Mouse (Mus musculus) lung, embryonic 14.5 days (tissue): ENCODE measurements around the gene Camk2g. TPM values are rescaled to one million over a fixed set of nuclear protein-coding genes. Genes with fewer than 3 reads are reported as not detected.

ENCODE experiments used
- ATAC-seq: fragments of 200-750 bp; cut with Nextera tagmentation; 2 replicates; pipeline ENCODE4 v1.8.0; 2017; ENCODE audit warnings: mild to moderate bottlenecking, moderate TSS enrichment, moderate library complexity; ENCODE audit not compliant: insufficient read depth
- DNase-seq: peaks from one replicate; pipeline ENCODE4 v3.0.0-alpha.2; 2015
- H3K27ac ChIP-seq: fragments of 300-500 bp; sonication (generic); 2 replicates; pipeline ENCODE4 v1.5.1; 2014; ENCODE audit warnings: low read depth, mild to moderate bottlenecking, moderate library complexity
- H3K27me3 ChIP-seq: fragments of 300-500 bp; sonication (generic); 2 replicates; pipeline ENCODE4 v1.6.1; 2014; ENCODE audit warnings: low read length, control low read depth; ENCODE audit not compliant: insufficient read depth
- H3K36me3 ChIP-seq: fragments of 300-500 bp; sonication (generic); 2 replicates; pipeline ENCODE4 v1.6.1; 2014; ENCODE audit warnings: control low read depth; ENCODE audit not compliant: insufficient read depth
- H3K4me1 ChIP-seq: fragments of 300-500 bp; sonication (generic); 2 replicates; pipeline ENCODE4 v1.6.1; 2014; ENCODE audit warnings: antibody characterized with exemption, control low read depth; ENCODE audit not compliant: insufficient read depth
- H3K4me2 ChIP-seq: fragments of 300-500 bp; sonication (generic); 2 replicates; pipeline ENCODE4 v1.6.1; 2014; ENCODE audit warnings: mild to moderate bottlenecking
- H3K4me3 ChIP-seq: fragments of 300-500 bp; sonication (generic); 2 replicates; pipeline ENCODE4 v1.5.1; 2014; ENCODE audit warnings: low read depth, low read length
- H3K9ac ChIP-seq: fragments of 300-500 bp; sonication (generic); 2 replicates; pipeline ENCODE4 v1.6.1; 2014
- H3K9me3 ChIP-seq: fragments of 300-500 bp; sonication (generic); 2 replicates; pipeline ENCODE4 v1.6.1; 2016; ENCODE audit warnings: low read depth, low read length, control low read depth
- CTCF ChIP-seq: IDR thresholded peaks from 2 replicates; pipeline ENCODE4 v1.5.1; 2016; ENCODE audit warnings: antibody characterized with exemption, low read depth
- WGBS: fragments of 180-500 bp; shearing (Covaris S2); extraction: QIAGEN DNeasy Blood & Tissue Kit; methylation state at CpG from one replicate; pipeline ENCODE4 v1.1.7; 2014; 5-methylcytosine and 5-hydroxymethylcytosine counted together
- polyA plus RNA-seq: library from polyadenylated mRNA; unstranded; fragments of >200 nt; fragmentation: Nextera tagmentation; extraction: Ambion mirVana; gene quantifications from 2 replicates; pipeline ENCODE4 v1.2.1, GENCODE M21; 2014

The Camk2g gene
- polyA plus RNA-seq, 1 experiment from 2014 or later: 46.3 TPM

DNA sequence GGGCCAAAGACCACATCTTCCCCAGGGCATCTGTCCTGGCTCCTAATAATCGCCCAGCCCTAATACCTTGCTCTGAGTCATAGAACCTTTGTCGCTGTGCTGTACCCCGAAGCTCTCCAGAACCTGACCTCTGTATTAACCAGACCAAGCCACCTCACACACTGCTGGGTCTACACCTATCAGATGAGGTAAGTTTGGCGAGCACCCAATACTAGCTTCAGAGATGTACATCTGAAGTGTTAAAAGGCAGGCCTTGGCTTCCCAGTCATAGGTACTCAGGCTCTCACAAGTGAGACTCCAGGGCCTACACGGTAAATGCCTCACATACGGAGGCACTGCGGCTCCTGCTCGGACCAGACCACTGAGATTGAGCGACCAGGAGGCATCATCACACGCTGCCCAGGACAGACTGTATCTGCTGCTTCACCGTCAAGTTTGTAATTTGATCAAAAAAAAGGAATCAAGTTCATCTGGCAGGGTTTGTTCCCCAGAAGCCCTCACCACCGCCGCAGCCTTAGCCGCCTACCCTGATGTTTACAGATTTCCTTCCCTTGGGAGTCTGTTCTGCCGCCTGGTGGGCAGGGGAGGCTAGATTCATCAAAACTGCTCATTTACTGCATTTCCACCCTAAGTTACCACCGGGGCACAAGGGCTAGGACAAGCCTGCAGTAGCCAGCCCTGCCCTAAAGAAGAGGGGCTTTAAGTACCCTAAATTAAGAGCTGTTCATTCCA lies 2.2 kb downstream of the Camk2g start:
- H3K27ac ChIP-seq: no peak overlapping the region
- DNase-seq: peak; percentile 35
- peaks cover 4% of the 10 kb centered on the region; the same call in 1 of the 2 replicates for H3K4me1 ChIP-seq
- H3K9ac ChIP-seq: no peak overlapping the region
- peaks cover 40% of the 10 kb centered on the region for H3K36me3 ChIP-seq
- H3K4me2 ChIP-seq: no peak overlapping the region
- 69% methylated on average over 16 of the region's 16 CpGs for WGBS
- no peaks in the 10 kb centered on the region for H3K9me3 ChIP-seq
- no peak overlapping the region for H3K4me3 ChIP-seq
- no peaks in the 10 kb centered on the region for H3K27me3 ChIP-seq
- ATAC-seq: no peak
- TF ChIP-seq CTCF: peak; percentile 51

DNA sequence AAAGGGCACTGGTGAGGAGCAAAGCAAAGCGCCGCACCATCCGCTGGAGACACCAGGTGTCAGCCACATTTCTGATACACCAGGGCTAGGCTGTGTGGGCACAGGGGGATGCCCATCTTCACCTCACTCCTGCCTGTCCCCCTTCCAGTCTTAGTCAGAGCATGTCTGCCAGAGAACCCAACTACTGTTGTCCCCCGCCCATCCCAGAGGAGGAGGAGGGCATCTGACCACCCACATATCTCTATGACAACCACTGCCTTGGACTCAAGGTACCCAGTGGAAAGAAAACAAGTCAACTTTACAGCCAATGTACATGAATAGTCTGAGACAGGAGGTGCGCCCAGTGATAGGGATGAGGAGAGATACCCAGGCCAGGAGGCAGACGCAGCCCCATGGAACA lies 2.9 kb downstream of the Camk2g start:
- TF ChIP-seq CTCF: no peak
- no peak overlapping the region for H3K4me2 ChIP-seq
- WGBS: 92% methylated on average over 6 of the region's 6 CpGs
- DNase-seq (no peak), ATAC-seq (no peak)
- no peak overlapping the region for H3K27ac ChIP-seq
- H3K9me3 ChIP-seq: no peaks in the 10 kb centered on the region
- peaks cover 4% of the 10 kb centered on the region; the same call in 1 of the 2 replicates for H3K4me1 ChIP-seq
- no peaks in the 10 kb centered on the region for H3K27me3 ChIP-seq
- no peak overlapping the region for H3K4me3 ChIP-seq
- H3K9ac ChIP-seq: no peak overlapping the region; the same call in 1 of the 2 replicates
- peaks cover 44% of the 10 kb centered on the region for H3K36me3 ChIP-seq

GRCm38 (mm10) chr14:20790445-20790844 lies 3.4 kb downstream of the Camk2g start:
- Histone ChIP-seq H3K27me3 (no peaks in the 10 kb centered on the region), H3K9ac (no peak overlapping the region), H3K4me2 (no peak overlapping the region), H3K36me3 (peaks cover 48% of the 10 kb centered on the region), H3K9me3 (no peaks in the 10 kb centered on the region), H3K4me1 (peaks cover 4% of the 10 kb centered on the region; the same call in 1 of the 2 replicates), H3K4me3 (no peak overlapping the region), H3K27ac (no peak overlapping the region)
- no peak for DNase-seq
- TF ChIP-seq CTCF: no peak
- WGBS: 89% methylated on average over 5 of the region's 5 CpGs
- no peak for ATAC-seq

- Histone ChIP-seq H3K9ac (no peak overlapping the region), H3K4me3 (no peak overlapping the region), H3K4me1 (peaks cover 4% of the 10 kb centered on the region; the same call in 1 of the 2 replicates), H3K36me3 (peaks cover 56% of the 10 kb centered on the region), H3K27ac (no peak overlapping the region), H3K4me2 (no peak overlapping the region), H3K9me3 (no peaks in the 10 kb centered on the region), H3K27me3 (no peaks in the 10 kb centered on the region)
- DNase-seq (no peak), ATAC-seq (no peak)
- WGBS: 88% methylated on average over 4 of the region's 4 CpGs
- TF ChIP-seq CTCF: no peak
Measured at GRCm38 (mm10) chr14:20789593-20789992, 4.3 kb downstream of the Camk2g start.

- no peak for ATAC-seq
- Histone ChIP-seq H3K27me3 (no peaks in the 10 kb centered on the region), H3K4me3 (no peak overlapping the region), H3K27ac (no peak overlapping the region), H3K4me2 (no peak overlapping the region), H3K36me3 (peaks cover 64% of the 10 kb centered on the region), H3K9ac (no peak overlapping the region), H3K4me1 (peaks cover 4% of the 10 kb centered on the region; the same call in 1 of the 2 replicates), H3K9me3 (no peaks in the 10 kb centered on the region)
- no peak for DNase-seq
- 78% methylated on average over 3 of the region's 3 CpGs for WGBS
- no peak for TF ChIP-seq CTCF
Measured at GRCm38 (mm10) chr14:20788151-20788550, 5.7 kb downstream of the Camk2g start.

DNA sequence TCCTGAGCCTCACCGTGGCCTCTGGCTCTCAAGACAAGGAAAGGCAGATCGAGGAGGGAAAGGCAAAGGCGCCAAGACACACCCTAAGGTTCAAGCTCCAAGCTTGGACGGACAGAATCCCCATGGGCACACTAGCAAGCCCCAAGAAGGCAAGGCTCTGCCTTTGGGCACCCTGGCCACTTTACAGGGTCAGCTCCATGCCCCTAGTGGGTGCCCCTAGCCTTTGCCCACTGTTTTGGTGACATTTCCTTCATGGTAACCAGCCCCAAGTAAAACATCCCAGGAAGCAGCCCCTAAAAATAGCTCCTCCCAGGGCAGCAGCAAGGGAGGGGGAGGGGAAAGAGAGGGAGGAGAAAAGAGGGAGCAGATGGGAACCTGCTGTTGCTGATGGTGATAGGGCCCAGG lies 7.3 kb downstream of the Camk2g start:
- no peak overlapping the region for H3K9ac ChIP-seq
- no peak for ATAC-seq
- H3K36me3 ChIP-seq: peaks cover 78% of the 10 kb centered on the region

GRCm38 (mm10) chr14:20786020-20786419 lies 7.9 kb downstream of the Camk2g start:
- WGBS: 76% methylated on average over 5 of the region's 5 CpGs

More for the DNA sequence above, 7.3 kb downstream of the Camk2g start:
- H3K9me3 ChIP-seq: no peaks in the 10 kb centered on the region
- WGBS: 76% methylated on average over 4 of the region's 4 CpGs
- DNase-seq: no peak
- no peaks in the 10 kb centered on the region for H3K27me3 ChIP-seq
- H3K4me1 ChIP-seq: no peaks in the 10 kb centered on the region
- no peak for TF ChIP-seq CTCF
- H3K4me2 ChIP-seq: no peak overlapping the region
- no peak overlapping the region for H3K4me3 ChIP-seq
- H3K27ac ChIP-seq: no peak overlapping the region

More at GRCm38 (mm10) chr14:20786020-20786419, 7.9 kb downstream of the Camk2g start:
- no peaks in the 10 kb centered on the region for H3K4me1 ChIP-seq
- no peak for ATAC-seq
- no peak overlapping the region for H3K4me2 ChIP-seq
- no peak overlapping the region for H3K27ac ChIP-seq
- no peaks in the 10 kb centered on the region for H3K9me3 ChIP-seq
- H3K27me3 ChIP-seq: no peaks in the 10 kb centered on the region
- no peak overlapping the region for H3K4me3 ChIP-seq
- H3K36me3 ChIP-seq: peaks cover 74% of the 10 kb centered on the region
- no peak overlapping the region for H3K9ac ChIP-seq
- DNase-seq: no peak
- no peak for TF ChIP-seq CTCF
